Mouse (Mus musculus): ENCODE measurements around the gene Igfbp7. TPM values are rescaled to one million over a fixed set of nuclear protein-coding genes. Genes with fewer than 3 reads are reported as not detected.

Gene Igfbp7
- total RNA-seq, 4 experiments from 2014 or later: 29.9 to 40.8 (median 32.6) TPM

GRCm38 (mm10) chr5:77405455-77406057 lies 2.3 kb downstream of the Igfbp7 start:
- no peak for DNase-seq (ENCODE audit: low spot score in 2 of 2)

DNA sequence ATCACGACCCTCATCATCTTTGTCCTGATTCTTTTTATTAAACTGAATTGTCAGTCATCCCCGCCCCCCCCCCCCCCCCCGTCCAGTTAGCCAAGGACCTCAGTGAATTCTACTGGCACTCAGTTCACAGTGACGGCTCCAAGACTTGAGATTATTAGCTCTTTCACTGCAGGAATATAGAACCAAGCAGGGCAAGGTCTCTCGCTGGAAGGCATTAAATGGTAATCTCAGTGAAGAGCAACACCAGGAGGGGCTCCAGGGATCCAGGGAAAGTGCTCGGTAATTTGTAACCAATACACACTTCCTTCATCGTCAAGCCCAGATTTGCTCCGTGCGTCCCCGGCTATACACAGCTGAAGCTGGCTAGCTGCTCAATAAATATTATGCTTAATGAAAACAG lies 2.9 kb downstream of the Igfbp7 start:
- no peak for DNase-seq (ENCODE audit: low spot score in 2 of 2)

DNA sequence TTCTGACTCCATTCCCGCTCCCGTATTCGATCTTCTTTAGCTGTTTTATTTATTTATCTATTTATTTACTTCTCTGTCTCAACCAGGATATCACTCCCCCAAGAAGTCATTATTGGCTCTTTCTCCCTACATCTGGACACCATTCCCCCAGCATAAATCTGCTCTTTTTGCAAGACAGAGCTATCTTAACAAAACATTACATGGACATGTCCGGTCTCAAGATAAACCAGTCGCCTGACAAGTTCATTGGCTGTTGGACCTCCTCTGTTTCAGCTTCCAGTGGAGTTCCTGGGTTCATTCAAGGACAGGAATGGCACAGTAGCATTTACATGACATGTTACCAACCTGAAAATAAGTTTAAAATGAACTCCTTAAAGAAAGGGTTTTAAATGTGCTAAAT lies 4.9 kb downstream of the Igfbp7 start:
- DNase-seq (ENCODE audit: low spot score in 2 of 2): no peak

- no peak for DNase-seq (ENCODE audit: low spot score in 2 of 2)
Observed at GRCm38 (mm10) chr5:77402137-77402536, 5.7 kb downstream of the Igfbp7 start.

DNA sequence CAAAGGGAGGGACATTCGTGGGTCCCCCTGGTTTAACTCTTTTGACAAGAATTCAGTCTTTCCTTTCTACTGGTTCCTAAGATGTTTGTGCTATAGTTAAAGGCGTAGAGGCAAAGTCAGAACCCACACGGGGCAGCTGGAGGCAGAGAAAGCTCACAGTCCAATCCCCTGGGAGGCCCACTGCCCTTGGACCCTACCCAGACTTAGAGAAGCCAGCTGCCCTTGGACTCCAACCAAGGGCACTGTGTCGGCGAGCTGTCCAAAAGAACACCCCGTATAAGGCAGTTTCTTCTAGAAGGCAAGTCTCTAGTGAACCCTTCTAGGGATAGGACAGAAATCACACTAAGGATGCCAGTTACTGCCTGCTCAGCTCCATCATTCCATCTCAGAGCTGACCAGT lies 7.0 kb downstream of the Igfbp7 start:
- no peak for DNase-seq (ENCODE audit: low spot score in 2 of 2)

- no peak for DNase-seq (ENCODE audit: low spot score in 2 of 2)
Observed at GRCm38 (mm10) chr5:77400151-77400550, 7.7 kb downstream of the Igfbp7 start.

DNA sequence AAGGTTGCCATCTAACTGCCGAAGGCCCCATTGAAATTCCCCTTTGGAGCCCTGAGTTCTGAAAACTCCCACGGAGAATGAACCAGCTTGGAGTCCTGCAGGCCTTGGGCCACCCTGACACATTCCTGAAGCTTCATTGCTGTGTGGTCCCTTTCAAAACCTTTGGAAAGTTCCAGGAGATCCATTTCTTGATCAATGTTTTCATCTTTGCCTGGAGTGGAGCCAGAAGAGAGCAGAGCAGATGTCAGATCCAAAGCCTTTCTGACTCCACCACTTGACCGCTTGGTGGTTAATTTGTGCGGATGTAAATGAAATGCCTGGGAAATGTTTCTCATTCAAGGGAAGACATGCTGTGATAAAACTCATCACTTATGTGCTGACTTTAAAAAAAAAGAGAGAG lies 8.8 kb downstream of the Igfbp7 start:
- DNase-seq (ENCODE audit: low spot score in 2 of 2): no peak

GRCm38 (mm10) chr5:77398285-77399057 lies 9.4 kb downstream of the Igfbp7 start:
- no peak for DNase-seq (ENCODE audit: low spot score in 2 of 2)

- DNase-seq (ENCODE audit: low spot score in 2 of 2): peak in 1 of 2 experiments; percentile 15
Observed at GRCm38 (mm10) chr5:77393990-77394618, 13.7 kb downstream of the Igfbp7 start.

DNA sequence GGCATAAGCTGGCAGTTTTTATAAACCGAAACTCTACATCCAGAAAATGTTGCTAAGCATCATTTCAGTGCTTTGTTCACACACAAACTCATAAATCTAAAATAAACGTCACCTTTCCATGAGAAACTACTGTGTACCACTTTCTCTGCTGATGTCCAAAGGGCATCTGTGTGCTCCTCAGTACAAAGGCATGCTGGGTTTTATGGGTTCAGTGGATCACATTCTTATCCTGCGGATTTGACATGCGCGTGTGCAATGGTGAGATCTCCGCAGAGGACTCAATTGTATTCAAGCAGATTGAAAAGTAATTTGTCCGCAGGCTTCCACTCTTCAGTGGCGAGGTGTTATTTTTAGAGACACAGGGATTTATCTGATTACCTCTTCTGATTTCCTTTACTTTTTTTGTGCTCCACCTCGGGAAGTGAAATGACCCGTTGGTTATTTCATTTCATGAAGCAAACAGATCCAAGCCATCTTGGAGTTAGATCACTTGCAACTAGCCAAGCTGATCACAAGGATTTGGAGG lies 14.7 kb downstream of the Igfbp7 start:
- DNase-seq (ENCODE audit: low spot score in 2 of 2): no peak

DNA sequence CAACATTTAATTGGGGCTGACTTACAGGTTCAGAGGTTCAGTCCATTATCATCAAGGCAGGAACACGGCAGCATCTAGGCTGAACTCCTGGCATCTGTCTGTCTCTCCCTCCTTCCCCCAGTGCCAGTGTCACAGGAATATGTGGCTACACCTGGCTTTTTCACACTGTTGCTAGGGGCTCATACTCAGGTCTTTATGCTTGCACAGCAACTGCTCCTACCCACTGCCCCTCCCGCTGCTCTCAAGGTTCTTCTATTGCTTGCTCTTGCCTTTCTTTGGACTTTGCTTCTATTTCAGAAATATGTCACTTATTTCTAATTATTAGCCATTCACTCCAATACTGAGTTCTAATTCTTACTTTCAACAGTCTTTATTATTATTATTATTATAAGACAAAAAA lies 17.6 kb downstream of the Igfbp7 start:
- DNase-seq (ENCODE audit: low spot score in 2 of 2): no peak

DNA sequence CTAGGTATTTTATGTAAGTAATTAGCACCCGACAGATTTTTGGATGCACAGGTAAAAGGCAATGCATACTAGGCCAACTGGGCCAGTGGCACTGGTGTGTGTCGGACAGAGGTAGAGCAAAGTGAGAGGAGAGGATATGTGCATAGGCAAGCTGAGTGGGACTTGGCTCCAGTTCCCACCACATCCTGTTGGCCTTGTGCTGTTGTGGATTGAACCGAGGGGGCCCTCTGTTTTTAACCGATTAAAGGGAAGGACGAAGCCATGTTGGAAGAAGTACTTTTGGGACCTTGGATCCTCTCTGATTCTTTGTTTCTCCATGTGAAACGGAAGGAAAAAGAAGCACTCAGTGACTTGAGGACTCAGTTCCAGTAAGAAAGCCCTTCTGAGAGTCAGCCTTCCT lies 19.5 kb downstream of the Igfbp7 start:
- DNase-seq (ENCODE audit: low spot score in 2 of 2): no peak

DNA sequence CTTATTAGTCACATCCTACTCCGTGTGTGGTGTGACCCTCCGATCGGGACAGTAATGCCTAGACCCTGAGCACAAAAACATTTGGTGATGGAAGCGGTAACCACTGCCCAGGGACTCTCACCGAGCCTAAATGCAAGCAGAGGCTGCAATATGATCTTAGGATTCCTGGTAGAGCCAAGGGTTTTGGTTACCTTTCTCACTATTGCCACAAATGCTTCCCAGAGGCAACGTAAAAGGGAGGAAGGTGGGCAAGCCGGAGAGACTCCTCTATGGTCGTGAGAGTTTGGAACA lies 20.5 kb downstream of the Igfbp7 start:
- no peak for DNase-seq (ENCODE audit: low spot score in 2 of 2)

- no peak for DNase-seq (ENCODE audit: low spot score in 2 of 2)
Observed at GRCm38 (mm10) chr5:77386596-77387413, 21.0 kb downstream of the Igfbp7 start.

DNA sequence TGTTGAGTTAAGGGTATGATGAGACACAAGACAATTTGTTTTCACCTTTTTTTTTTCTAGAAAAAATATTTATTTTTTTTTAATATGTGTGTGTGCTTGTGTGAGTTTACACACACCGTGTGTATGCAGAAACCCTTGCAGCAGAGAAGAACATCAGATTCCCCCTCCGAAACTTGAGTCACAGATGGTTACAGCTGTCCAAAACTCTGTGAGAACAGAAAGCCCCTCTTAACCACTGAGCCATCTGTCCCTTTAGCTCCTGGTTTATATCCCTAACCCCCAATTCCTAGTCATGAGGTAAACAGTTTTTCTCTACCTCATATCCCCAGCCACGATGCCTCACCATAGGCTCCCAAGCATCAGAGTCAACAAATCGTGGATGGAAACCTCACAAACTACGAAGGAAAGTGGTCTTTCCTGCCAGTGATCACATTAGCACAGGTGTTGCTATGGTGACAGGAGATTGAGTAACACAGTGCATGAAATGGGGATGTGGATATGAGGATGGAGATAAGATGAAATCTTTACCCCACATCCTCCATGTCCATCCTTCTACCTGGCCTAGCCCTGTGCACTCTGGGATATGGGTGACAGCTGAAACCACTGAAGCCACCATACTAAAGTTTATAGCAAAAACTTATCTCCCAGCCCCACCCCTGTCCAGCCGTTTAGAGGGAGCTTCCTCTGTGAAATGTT lies 21.8 kb downstream of the Igfbp7 start:
- no peak for DNase-seq (ENCODE audit: low spot score in 2 of 2)

DNA sequence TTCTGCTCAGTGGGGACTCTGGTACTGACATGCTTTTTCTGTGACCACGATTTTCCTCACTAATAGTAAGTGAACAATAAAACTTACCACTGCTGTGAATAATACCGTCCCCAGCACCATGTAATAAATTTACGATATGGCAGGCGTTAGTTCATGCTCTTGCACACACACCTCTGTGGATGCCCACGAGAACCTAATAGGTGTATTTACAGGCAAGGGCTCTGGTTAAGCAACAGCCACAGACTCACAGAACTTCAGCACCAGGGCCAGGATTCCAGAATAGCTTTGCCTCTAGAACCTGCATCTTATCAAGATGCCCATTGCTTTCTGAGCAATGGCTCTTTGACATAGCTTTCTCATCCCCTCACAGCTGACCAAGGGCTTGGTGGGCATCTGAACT lies 22.6 kb downstream of the Igfbp7 start:
- no peak for DNase-seq (ENCODE audit: low spot score in 2 of 2)

DNA sequence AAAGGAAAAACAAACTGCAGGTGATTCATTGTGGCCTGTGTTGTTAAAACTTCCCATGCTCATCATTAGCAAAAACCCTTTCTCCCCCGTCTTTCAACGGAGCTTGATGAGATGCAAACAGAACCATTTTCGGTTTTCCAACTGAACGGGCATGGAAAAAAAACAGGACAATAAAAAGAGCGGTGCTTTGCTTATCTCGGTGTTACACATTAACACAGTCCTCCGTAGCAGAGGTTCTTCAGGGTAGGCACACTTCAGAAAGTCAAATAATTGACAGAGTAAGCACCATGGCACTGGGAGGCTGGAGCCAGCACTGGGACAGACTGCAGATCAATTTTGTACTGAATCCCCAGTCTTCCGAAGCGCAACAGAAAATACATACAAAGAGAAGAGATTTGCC lies 23.1 kb downstream of the Igfbp7 start:
- DNase-seq (ENCODE audit: low spot score in 2 of 2): no peak

DNA sequence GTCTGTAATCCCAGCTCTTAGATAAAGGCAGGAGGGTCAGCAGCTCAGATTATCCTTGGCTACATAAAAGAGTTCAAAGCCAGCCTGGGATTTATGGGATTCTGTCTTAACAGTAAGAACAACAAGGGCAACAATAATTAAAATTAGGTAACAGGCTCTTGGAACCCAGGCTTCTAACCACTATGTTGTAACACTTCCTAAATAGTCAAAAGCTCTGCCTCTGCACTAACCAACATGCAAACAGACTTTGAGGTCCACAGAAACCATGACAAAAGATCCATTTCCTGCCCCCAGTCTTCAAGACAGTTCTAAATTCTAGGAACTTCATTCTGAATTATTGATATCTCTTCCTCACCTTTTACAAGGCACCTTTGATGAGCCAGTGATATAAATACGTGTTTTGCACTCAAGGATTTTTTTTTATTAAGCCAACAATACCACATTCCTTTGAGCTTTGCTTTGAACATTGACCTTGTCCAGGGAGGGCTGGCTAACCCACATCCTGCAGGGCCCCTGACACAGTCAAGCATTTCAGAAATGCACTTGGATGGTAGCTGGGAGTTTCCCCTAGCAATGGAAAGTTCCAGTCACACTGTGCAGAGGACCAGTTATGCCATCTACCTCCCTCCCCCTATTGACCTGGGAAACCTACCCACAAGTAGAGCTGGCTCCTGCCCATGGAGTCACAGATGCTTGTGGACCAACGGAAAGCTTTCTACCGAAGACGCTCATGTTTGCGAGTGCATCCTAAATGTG lies 23.9 kb downstream of the Igfbp7 start:
- DNase-seq (ENCODE audit: low spot score in 2 of 2): no peak

DNA sequence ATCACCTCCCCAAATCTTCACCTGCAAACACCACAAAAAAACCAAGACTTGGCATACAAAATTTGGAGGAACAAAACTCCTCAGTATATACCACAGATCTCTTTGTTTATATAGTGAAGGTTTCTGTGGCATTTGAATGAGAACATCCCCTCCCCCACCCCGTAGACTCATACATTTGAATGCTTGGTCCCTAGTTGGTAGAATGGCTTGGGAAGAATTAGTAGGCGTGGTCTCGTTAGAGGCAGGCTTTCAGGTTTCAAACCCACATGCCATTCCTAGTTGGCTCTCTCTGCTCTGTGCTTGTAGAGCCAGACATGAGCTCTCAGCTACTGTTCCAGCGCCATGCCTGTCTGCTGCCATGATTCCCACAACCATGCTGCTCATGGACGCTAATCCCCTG lies 26.2 kb downstream of the Igfbp7 start:
- DNase-seq (ENCODE audit: low spot score in 2 of 2): no peak

DNA sequence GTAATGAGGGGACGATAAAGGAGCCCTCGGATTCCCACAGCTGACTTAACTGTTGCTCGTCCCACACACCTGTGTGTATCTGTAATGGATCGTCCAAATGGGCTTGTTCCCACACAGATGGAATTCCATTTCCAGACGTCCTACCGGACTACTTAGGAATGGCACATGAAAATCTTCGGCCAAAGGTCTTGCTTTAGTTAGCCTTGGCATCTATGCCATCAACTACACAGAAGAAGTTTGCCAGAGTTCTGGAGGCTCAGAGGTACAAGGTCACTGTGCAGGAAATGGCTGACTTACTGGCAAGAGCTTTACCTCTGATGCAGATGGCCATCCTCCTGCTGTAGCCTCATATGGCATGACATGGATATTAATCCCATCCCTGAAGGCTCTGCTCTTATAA lies 26.6 kb downstream of the Igfbp7 start:
- no peak for DNase-seq (ENCODE audit: low spot score in 2 of 2)

Data from left cerebral cortex, adult 8-10 months (tissue).